Mouse (Mus musculus) liver, postnatal 0 days (tissue): Measurements from ENCODE around the gene Mroh2a. TPM values are rescaled to one million over a fixed set of nuclear protein-coding genes. Genes with fewer than 3 reads are reported as not detected.

Source experiments
- ATAC-seq: fragments of 200-750 bp; cut with Nextera tagmentation; 2 replicates; pipeline ENCODE4 v1.8.0; 2017; ENCODE audit warnings: mild to moderate bottlenecking, moderate library complexity
- DNase-seq: peaks from one replicate; pipeline ENCODE4 v3.0.0-alpha.2; 2016
- H3K27ac ChIP-seq: fragments of 300-500 bp; sonication (generic); 2 replicates; pipeline ENCODE4 v1.5.1; 2014; ENCODE audit warnings: antibody characterized with exemption, moderate library complexity, mild to moderate bottlenecking, low read depth
- H3K27me3 ChIP-seq: fragments of 300-500 bp; sonication (generic); 2 replicates; pipeline ENCODE4 v1.6.1; 2014; ENCODE audit warnings: low read length, control low read depth, mixed read lengths; ENCODE audit not compliant: insufficient read depth
- H3K36me3 ChIP-seq: fragments of 300-500 bp; sonication (generic); replicated peaks from 2 replicates; pipeline ENCODE4 v1.6.1; 2014; ENCODE audit warnings: mild to moderate bottlenecking, control low read depth, low read length, moderate library complexity, mixed read lengths; ENCODE audit not compliant: insufficient read depth
- H3K4me1 ChIP-seq: fragments of 300-500 bp; sonication (generic); 2 replicates; pipeline ENCODE4 v1.6.1; 2014; ENCODE audit warnings: antibody characterized with exemption, mild to moderate bottlenecking, control low read depth; ENCODE audit not compliant: insufficient read depth
- H3K4me2 ChIP-seq: fragments of 300-500 bp; sonication (generic); 2 replicates; pipeline ENCODE4 v1.6.1; 2014; ENCODE audit warnings: low read depth, mild to moderate bottlenecking, low read length, moderate library complexity, mixed read lengths
- H3K4me3 ChIP-seq: fragments of 300-500 bp; sonication (generic); 2 replicates; pipeline ENCODE4 v1.5.1; 2014; ENCODE audit warnings: low read depth, low read length
- H3K9ac ChIP-seq: fragments of 300-500 bp; sonication (generic); replicated peaks from 2 replicates; pipeline ENCODE4 v1.6.1; 2014; ENCODE audit warnings: mild to moderate bottlenecking, moderate library complexity
- H3K9me3 ChIP-seq: fragments of 300-500 bp; sonication (generic); 2 replicates; pipeline ENCODE4 v1.6.1; 2016; ENCODE audit warnings: mild to moderate bottlenecking, control low read depth, low read length, mixed read lengths
- CTCF ChIP-seq: sonication (generic); IDR thresholded peaks from 2 replicates; pipeline ENCODE4 v1.5.1; 2016; ENCODE audit warnings: antibody characterized with exemption, low read depth
- EP300 ChIP-seq: IDR thresholded peaks from 2 replicates; pipeline ENCODE4 v1.6.1; 2016; ENCODE audit warnings: antibody characterized with exemption, low read depth, mild to moderate bottlenecking
- WGBS: fragments of 180-500 bp; shearing (Covaris S2); extraction: QIAGEN DNeasy Blood & Tissue Kit; methylation state at CpG from one replicate; pipeline ENCODE4 v1.1.7; 2014; ENCODE audit not compliant: insufficient replicate concordance; 5-methylcytosine and 5-hydroxymethylcytosine counted together
- polyA plus RNA-seq: library from polyadenylated mRNA; unstranded; fragments of >200 nt; fragmentation: Nextera tagmentation; extraction: Ambion mirVana; gene quantifications from 2 replicates; pipeline ENCODE4 v1.2.1, GENCODE M21; 2015

Gene Mroh2a
- polyA plus RNA-seq, 1 experiment from 2014 or later: 0.61 TPM

DNA sequence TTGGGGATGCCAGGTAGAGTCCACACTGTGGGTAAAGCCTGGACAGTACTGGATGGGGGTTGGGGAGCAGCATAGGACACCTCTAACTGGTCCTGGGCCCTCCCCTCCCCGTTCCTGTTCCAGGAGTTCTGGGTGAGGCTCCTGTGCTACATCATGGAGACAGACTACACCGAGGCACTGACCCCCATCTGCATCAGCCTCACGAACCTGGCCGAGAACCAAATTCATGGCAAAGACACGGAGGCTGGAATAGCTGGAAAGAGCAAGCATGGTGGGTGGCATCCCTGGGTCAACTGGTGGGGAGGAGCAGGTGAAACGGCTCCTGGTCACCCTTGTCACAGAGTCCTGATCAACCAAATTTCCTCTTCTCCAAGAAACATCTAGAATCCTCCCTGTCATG, 12.0 kb downstream of the Mroh2a start:
- Histone ChIP-seq H3K27ac (no peak overlapping the region), H3K4me3 (no peak overlapping the region), H3K36me3 (no peaks in the 10 kb centered on the region), H3K9ac (no peak overlapping the region), H3K9me3 (peaks cover 35% of the 10 kb centered on the region), H3K27me3 (no peaks in the 10 kb centered on the region), H3K4me1 (no peaks in the 10 kb centered on the region; the same call in 1 of the 2 replicates), H3K4me2 (no peak overlapping the region)
- WGBS: 73% methylated on average over 6 of the region's 6 CpGs
- TF ChIP-seq CTCF: no peak
- TF ChIP-seq EP300: no peak
- DNase-seq (no peak), ATAC-seq (no peak)

DNA sequence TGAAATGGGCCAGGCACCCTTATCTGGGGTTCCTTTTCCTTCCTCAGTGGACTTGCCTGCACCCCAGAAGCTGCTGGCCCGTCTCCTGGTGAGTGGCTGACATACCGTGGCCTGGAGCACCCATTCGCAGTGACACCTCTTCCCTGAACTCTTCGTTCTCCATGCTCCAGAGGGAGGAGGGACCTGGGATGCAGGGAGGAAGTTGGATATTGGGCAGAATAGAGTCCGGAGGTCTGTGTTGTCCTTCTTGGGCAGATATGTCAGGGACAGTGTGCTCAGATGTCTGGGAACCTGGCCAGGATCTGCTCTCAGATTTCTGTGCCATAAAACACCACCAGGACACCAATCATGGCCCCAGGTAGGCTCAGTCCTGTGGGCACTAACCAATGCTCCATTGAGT, 13.3 kb downstream of the Mroh2a start:
- H3K4me1 ChIP-seq: no peaks in the 10 kb centered on the region; the same call in 1 of the 2 replicates
- H3K36me3 ChIP-seq: no peaks in the 10 kb centered on the region
- 60% methylated on average over 5 of the region's 5 CpGs for WGBS
- DNase-seq: no peak
- ATAC-seq: no peak
- no peak overlapping the region for H3K4me2 ChIP-seq
- H3K9me3 ChIP-seq: peaks cover 35% of the 10 kb centered on the region
- TF ChIP-seq EP300 (no peak), CTCF (no peak)
- H3K4me3 ChIP-seq: no peak overlapping the region
- no peak overlapping the region for H3K27ac ChIP-seq
- H3K27me3 ChIP-seq: no peaks in the 10 kb centered on the region
- no peak overlapping the region for H3K9ac ChIP-seq

DNA sequence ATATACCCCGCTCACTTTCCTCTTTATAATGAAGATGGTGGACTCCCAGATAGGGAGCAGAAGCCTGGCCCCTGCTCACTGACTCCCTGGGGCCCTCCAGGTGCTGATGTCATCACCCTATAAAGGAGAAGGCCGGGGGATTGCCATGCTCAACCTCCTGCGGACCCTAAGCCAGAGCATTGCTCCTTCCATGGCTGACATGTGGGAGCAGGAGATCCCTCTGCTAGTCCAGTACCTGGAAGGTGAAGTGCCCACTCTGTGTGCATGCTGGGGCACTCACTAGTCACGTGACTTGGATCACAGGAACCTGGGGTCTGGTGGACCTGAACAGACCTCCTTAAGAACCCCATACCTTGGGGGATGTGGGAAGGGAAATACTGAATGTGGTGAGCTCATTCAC, 13.8 kb downstream of the Mroh2a start:
- no peak overlapping the region for H3K27ac ChIP-seq
- DNase-seq (no peak), ATAC-seq (no peak)
- no peak overlapping the region for H3K4me3 ChIP-seq
- H3K4me2 ChIP-seq: no peak overlapping the region
- H3K4me1 ChIP-seq: no peaks in the 10 kb centered on the region; the same call in 1 of the 2 replicates
- H3K9me3 ChIP-seq: peaks cover 29% of the 10 kb centered on the region
- H3K27me3 ChIP-seq: no peaks in the 10 kb centered on the region
- no peaks in the 10 kb centered on the region for H3K36me3 ChIP-seq
- H3K9ac ChIP-seq: no peak overlapping the region
- no peak for TF ChIP-seq CTCF
- TF ChIP-seq EP300: no peak
- WGBS: 55% methylated on average over 4 of the region's 4 CpGs

DNA sequence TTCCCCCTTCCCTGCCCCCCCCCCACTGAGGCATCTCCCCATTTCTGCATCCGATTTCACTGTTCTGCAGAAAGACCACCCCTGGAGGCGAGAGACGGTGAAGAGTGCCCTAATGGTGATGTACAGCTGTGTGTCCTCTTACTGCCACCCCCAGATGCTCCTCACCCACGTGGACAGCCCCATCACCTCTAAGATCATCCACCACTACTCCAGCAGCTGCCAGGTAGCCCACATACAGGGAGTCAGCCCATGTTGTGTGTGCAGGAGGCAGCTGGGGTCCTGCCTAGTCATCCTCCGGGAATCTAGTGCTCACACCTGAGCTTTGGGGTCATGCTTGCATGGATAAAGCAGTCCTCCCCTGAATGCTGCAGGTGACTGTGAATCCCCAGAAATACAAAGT, 17.1 kb downstream of the Mroh2a start:
- no peak overlapping the region for H3K4me3 ChIP-seq
- ATAC-seq (no peak), DNase-seq (no peak)
- H3K9ac ChIP-seq: no peak overlapping the region
- no peak overlapping the region for H3K4me2 ChIP-seq
- no peaks in the 10 kb centered on the region for H3K4me1 ChIP-seq
- H3K9me3 ChIP-seq: peaks cover 23% of the 10 kb centered on the region
- H3K27me3 ChIP-seq: no peaks in the 10 kb centered on the region
- H3K27ac ChIP-seq: no peak overlapping the region
- no peaks in the 10 kb centered on the region for H3K36me3 ChIP-seq
- WGBS: 57% methylated on average over 5 of the region's 5 CpGs
- TF ChIP-seq EP300 (no peak), CTCF (no peak)

DNA sequence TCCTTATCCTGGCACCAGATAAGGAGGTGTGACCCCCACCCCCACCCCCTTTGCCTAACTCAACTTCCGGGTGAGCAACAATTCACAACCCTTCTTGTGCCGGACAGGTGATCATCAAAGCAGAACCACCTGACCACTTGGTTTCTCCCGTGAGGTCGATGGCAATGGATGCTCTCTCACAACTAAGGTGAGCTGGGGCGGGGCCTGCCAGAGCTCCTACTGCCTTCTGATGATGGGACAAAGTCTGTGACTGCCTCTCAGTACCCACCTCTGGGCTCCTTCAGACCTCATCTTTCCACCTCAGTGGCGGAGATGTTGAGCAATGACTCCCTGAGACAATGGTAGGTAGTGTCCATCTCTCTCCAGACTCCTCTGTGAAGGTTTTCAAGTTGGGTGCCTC, 19.1 kb downstream of the Mroh2a start:
- no peak for DNase-seq
- Histone ChIP-seq H3K36me3 (no peaks in the 10 kb centered on the region), H3K4me2 (no peak overlapping the region), H3K9ac (no peak overlapping the region), H3K4me3 (no peak overlapping the region), H3K9me3 (peaks cover 21% of the 10 kb centered on the region), H3K27me3 (no peaks in the 10 kb centered on the region), H3K27ac (no peak overlapping the region), H3K4me1 (no peaks in the 10 kb centered on the region)
- 67% methylated on average over 6 of the region's 6 CpGs for WGBS
- TF ChIP-seq CTCF (no peak), EP300 (no peak)
- no peak for ATAC-seq

DNA sequence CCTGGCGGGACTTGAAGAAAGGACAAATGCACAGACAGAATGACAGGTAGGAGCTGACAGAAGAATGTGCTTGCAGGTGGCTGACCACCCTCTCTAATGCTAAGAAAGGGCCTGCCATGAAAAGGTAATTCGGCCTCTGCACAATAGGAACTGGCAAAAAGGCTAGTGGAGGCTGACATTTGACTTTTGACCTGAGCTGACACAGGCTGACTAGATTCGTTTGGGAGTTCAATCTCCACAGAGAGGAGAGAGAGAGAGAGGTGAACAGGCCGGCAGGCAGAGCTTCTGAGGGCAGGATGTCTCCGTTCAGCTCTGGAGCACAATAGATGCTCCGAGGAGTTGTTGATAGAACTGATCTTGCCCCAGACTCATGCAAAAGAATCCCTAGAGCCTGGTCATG, 19.6 kb downstream of the Mroh2a start:
- WGBS: 40% methylated on average over 6 of the region's 6 CpGs

DNA sequence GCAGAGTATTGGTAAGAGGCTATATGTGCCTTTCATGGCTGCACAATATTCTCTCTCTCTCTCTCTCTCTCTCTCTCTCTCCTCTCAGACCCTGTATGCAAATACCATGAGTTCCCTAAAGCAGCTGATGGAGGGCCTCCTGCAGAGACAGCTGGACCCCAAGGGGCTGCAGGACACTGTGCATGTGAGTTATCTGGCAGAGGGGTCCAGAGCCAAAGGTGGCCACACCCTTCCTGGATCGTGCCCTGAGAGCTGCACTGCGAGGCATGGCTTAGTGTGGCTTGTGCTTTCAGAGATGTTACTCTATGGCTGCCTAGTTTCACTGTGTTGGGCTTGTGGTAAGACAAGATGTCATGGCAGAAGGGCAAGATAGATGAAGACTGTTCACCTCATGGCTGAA, 20.9 kb downstream of the Mroh2a start:
- Histone ChIP-seq H3K27me3 (no peaks in the 10 kb centered on the region), H3K9me3 (peaks cover 23% of the 10 kb centered on the region), H3K4me2 (no peak overlapping the region), H3K36me3 (no peaks in the 10 kb centered on the region), H3K4me1 (peaks cover under 1% of the 10 kb centered on the region; the same call in 1 of the 2 replicates), H3K9ac (no peak overlapping the region), H3K27ac (no peak overlapping the region), H3K4me3 (no peak overlapping the region)
- TF ChIP-seq CTCF (no peak), EP300 (no peak)
- no peak for DNase-seq
- ATAC-seq: no peak
- 44% methylated on average over 2 of the region's 2 CpGs for WGBS

More for the DNA sequence above, 19.6 kb downstream of the Mroh2a start:
- DNase-seq (no peak), ATAC-seq (no peak)
- TF ChIP-seq CTCF: no peak
- TF ChIP-seq EP300: no peak
- Histone ChIP-seq H3K4me3 (no peak overlapping the region), H3K9ac (no peak overlapping the region), H3K36me3 (no peaks in the 10 kb centered on the region), H3K27ac (no peak overlapping the region), H3K27me3 (no peaks in the 10 kb centered on the region), H3K4me2 (no peak overlapping the region), H3K4me1 (no peaks in the 10 kb centered on the region), H3K9me3 (peaks cover 21% of the 10 kb centered on the region)
